Mouse (Mus musculus) R1 (cell line): ENCODE data around the gene Art2b.
"Not testable (repeated sequence)": the region's sequence is repeated elsewhere in the genome, so short reads cannot be mapped to it uniquely, and the experiment has no call there.

Experiments
- DNase-seq: peaks from one replicate; pipeline ENCODE4 v3.0.0-alpha.2; 2018; ENCODE audit warnings: low read depth, low spot score

Art2b gene

DNA sequence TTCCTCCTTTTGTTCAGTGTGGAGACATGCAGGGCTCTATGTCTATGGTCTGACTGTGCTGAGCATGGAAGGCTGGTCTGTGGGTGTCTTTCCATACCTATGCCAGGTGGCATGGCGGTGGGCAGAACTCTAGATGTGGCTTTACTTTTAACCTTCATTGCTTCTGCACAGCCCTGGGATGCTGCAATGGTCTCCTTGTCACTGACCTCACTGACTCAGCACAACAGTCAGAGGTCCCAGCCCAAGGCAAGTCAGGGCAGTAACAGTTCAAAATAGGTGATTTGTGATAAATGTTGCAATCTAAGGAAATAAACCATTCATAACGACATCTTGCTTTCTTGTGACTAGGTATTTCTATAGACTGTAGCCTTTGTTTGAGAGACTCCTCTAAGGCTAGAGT is 21.3 kb downstream of the Art2b start:
- no peak for DNase-seq

DNA sequence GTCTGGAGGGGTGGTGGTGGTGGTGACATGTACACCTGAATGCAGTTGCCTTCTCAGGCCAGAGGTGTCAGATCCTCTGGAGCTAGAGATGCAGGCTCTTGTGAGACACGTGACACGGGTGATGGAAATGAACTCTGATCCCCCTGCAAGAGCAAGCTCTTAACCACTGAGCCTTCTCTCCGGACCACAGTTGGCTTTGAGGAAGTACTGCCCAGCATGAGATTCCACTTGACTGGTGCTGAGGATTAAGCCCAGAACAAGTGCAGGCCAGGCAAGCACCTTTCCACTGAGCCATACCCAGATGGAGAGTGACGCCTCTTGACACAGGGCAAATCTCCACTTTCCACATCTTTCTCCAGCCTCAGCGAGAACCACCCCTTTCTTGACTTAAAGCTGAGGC is 26.0 kb downstream of the Art2b start:
- DNase-seq = not testable (repeated sequence)

DNA sequence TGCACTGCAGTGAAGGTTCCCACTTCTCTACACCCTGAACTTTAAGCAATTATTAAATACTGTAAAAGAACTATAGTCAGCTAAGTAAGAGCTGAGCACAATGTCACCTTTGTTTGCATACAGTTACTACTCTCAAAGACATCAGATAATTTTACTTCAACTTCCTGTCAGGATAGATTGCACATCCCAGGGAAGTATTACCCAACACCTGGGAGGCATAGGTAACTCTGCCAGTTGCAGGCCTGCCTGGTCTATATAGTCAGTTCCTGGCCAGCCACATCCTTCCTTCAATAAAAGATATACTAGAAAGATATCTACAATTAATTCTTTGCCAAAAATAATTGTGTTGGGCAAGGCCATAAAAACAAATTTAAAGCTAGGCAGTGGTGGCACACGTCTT is 28.0 kb downstream of the Art2b start:
- DNase-seq = no peak

DNA sequence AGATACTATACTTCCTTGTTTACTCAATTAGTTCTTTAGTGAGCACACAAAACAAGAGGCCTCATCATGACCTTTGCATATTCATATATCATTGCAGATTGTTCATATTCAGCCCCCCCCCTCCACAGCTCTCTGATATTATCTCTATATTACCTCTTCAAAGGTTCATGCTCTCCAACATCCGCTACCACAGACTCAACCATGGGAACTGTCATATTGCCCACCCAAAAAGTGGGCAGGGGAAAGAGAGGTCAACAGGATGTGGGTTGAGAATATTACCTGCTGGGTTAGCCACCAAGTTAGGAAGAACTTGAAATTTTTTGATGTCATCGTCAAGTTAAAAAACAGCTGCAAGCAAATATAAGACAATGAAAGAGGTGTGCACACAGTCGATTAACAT is 29.9 kb downstream of the Art2b start:
- DNase-seq = not testable (repeated sequence)

DNA sequence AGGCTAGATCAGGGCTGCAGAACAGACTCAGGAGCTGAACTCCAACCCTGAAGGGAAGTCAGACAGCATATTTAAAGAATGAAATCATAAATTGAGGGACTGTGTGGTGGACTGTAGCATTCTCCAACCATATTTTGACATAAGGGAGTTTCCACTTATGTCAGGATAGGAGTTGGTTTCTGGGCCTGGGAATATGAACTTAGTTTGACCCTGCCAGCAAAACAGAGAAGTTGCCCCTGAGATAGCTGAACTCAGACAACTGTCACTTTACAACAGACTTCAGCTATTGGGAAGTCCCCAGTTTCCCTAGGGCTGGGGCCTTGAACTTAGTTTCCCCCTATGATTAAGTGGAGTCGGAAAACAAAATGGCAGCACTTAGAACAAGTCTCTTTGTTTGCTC is 33.9 kb downstream of the Art2b start:
- DNase-seq = no peak

DNA sequence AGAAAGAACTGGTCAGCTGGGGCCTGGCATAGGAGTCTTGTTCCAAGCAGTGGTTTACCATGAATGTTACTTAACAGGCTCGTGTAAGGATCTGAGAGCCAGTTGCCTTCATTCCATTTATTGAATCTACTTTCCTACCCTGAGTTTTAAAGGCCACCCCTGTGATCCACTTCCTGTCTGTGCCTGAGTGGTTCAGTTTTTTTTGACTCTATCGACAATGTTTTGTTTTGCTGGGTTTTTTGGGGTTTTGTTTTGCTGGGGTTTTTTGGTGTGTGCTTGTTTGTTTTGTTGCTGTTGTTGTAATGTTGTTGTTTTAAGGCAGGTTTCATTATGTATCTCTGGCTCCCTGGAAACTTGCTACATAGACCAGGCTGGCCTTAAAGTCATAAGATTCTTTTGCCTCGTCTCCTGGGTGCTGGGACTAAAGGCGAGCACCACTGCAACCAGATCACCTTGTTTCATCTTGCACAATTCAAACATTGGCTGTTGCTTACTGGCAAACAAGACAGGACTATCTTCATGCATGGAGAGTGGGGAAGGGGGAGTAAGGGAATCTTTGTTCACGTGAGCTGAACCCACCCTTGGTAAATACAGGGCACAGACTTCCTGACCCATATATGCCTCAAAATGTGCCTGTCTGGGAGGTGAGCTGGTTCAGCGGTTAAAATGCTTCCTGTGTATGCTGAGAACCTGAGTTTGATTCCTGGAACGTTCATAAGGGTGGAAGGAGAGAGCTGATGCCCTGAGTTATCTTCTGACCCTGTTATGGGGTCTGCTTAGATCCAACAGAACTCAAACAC is 34.5 kb downstream of the Art2b start:
- DNase-seq = no peak

DNA sequence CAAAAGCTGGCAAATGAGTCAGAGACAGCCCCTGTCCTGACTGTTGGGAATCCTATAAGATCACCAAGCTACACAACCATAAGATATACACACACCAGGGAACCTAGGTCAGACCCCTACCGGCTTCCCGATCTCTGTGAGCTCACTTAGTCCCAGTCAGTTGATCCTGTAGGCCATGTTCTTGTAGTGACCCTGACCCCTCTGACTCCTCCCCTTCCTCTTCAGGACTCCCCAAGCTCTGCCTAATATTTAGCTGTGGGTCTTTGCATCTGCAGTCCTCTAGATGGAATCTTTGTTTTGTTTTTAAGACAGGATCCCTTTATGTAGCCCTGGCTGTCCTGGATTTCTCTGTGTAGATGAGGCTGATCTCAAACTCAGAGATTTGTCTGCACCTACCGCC is 36.1 kb downstream of the Art2b start:
- no peak for DNase-seq

DNA sequence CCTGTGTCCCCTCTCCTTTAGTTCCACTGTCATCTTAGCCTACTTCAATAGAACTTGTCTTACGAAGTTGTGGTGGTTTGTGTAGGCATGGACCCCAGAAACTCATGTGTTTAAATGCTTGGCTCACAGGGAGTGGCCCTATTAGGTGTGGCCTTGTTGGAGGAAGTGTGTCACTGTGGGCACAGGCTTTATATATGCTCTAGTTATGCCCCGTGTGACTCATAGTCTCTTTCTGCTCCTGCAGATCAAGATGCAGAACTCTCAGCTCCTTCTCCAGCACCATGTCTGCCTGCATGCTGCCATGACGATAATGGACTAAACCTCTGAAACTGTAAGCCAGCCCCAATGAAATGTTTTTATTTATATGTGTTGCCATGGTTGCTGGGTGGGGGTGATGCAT is 37.7 kb downstream of the Art2b start:
- no peak for DNase-seq

DNA sequence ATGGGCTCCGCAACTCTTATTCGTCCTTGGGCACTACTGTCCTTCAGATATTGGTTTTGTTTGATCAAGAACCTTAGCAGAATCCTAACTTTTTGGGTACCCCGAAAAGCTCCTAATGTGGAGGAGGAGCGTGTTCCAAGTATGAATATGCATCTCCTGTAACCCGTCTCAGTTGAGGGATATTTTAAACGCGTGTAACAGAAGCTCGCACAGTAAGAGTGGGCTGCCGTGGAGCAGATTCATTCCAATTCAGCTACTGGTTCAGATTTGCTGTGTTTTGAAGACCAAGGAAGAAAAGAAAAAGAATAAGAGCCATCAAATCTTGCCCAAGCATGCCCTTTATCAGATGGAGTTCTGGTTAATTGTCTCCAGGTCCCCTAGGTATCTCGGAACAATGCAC is 43.7 kb downstream of the Art2b start:
- no peak for DNase-seq

DNA sequence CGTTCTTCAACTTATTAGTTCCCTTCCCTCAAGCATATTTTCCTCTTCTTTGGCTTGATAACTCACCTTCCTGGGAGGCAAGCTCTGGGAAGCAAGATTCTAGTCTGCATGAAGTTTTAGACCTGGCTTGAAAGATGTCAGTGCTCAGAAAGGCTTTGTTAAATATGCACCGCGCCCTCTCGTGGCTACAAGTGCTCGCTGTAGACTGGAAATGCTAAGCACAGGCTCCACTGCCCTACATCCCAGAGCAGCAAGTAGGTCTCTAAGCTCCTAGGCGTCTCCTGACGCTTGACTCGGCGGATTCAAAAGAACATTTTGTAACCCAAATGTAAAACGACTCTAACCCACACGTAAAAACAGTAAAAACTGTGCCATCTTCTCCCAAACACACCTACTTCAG is 44.3 kb downstream of the Art2b start:
- peak; percentile 84 for DNase-seq

DNA sequence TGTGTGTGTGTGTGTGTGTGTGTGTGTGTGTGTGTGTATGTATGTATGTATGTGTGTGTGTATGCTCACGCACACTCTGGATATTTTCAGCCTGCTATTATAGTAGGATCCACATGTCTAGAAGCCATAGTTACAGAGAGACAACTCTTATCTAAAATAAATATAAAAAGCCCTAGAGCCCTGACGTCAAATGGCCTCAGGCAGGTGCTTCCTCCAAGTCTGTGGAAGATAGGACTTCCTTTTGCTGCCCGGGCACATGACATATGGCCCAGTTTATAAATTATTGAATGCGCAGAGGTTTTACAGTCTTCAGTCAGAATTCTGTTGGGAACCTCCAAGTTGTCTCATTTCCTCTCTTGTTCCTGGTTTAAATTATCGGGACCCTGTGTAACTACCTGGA is 44.7 kb downstream of the Art2b start:
- DNase-seq = no peak

DNA sequence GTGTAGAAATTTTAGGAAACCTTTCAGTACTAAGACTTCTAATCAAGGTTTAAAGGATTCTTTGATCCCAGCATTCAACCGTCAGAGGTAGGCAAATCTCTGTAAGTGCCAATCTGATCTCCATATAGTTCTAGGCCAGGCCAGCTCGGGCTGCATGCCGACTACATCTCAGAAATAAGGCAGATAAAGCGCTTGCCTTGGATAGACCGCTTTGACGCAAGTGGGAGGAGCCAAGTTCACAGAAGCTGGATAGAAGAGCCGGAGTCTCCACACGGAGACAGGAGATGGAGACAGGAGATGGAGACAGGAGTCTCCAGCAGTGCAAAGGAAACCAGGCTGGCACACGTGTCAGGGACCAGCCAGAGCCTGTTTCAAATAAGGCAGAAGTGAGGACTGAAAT is 45.6 kb downstream of the Art2b start:
- peak; percentile 21 for DNase-seq

DNA sequence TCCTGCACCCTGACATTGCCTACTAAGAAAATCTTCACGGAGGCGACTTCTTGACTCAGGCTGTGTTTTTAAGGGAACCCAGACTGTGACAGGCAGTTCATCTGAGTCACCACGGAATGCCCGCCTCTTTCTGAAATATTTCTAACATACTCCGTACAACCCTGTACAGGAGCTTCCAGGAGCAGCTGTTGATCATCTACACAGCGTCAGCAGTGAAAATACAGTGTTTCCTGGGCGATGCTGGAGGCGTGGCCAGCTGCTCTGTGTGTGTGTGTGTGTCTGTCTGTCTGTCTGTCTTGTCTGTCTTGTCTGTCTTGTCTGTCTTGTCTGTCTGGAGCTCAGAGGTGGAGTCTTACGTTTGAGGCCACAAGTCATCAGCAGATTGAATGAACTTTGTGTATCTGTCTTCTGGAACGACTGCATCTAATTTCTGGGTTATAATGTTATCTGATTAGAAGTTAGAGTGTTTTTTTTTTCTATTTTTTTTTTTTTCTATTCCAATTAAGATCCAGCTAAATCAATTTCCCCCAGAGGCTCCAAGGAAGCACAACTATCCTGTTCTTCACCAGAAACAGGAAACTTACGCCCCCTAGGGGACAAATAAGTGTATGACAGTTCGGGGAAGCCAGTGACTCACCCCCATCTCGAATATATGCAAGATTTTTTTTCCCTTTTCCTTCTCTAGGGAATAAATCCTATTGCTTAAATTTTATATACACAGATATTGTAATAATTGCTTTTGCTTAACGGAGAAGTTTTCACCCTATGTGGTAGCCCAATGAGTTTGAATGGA is 47.1 kb downstream of the Art2b start:
- peak; percentile 50 for DNase-seq

DNA sequence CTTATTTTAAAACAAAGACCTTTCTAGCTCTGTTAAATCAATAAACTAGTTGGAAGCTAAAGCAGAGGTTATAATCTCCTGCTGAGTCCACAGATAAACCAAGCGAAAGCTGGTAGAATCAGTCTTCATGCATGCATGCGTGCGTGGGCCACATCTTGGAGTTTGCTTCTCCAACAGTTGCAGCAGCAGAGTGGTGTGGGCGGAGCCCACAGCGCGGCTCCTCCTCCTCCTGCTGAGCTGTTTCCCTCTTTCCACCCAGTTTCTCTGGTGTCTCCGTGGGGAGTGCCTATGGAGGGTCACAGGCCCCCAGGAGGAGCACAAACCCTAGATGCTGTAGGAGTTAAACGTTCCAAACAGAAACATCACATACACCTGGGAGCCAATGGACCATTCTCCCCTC is 47.9 kb downstream of the Art2b start:
- peak; percentile 23 for DNase-seq

DNA sequence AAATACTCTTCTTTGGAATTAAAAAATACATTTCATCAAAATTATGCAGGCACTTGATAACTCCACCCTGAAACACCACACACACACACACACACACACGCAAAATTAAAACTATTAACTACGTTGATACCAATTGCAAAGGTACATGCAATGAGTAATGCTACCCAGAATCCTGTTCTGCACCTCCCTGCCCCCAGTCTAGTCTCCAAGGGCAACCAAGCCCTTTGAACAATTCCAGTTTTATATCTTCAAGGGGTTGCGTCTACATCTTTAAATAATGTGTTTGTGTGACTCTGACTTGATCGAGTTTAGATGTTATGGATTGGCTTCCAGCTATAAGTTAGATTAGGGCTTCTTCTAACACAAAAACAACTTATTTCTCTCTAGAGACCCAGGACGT is 49.9 kb downstream of the Art2b start:
- no peak for DNase-seq

DNA sequence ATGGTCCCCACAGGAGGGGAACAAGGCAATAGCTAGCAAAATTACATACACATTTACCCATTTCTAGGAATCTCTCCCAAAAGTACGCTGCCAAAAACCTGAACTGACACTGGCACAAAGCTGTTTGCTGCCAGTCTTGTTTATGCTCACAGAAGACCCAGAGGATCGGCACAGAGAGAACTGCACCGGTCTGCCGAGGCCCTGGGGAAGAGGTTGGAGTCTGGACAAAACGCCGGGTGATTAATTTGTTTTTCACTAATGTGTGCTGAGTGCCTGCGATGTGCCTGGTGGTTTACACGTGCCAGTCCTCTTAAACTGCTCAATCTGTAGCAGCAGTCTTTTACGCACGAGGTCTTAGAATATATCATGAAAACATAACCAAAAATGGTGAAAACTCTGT is 50.3 kb downstream of the Art2b start:
- DNase-seq = no peak

DNA sequence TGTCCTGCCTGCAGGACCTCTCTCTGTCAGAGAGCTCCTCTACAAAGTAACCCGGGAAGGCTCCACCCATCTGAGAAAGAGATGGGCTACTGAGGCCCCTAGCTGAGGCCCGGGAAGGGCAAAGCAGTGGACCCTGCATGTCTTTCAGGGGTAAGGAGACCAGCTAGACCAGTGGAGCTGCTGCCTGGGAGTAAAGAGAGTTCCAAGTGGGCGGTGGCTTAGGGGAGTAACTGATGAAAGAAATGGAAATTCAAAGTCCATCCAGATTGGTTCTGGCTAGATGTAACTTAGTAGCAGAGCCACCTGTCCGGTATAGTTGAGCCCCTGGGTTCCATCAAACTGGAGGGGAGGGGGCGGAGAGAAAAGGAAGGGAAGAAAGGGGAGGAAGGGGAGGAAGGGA is 51.0 kb downstream of the Art2b start:
- no peak for DNase-seq
